Mouse (Mus musculus) liver, embryonic 14.5 days (tissue): ENCODE measurements around the gene Spaca6.

Source experiments
- CTCF ChIP-seq: IDR thresholded peaks from 2 replicates; pipeline ENCODE4 v1.5.1; 2016; ENCODE audit warnings: antibody characterized with exemption, low read depth, control low read depth
- EP300 ChIP-seq: IDR thresholded peaks from 2 replicates; pipeline ENCODE4 v1.6.1; 2016; ENCODE audit warnings: antibody characterized with exemption, low read depth

DNA sequence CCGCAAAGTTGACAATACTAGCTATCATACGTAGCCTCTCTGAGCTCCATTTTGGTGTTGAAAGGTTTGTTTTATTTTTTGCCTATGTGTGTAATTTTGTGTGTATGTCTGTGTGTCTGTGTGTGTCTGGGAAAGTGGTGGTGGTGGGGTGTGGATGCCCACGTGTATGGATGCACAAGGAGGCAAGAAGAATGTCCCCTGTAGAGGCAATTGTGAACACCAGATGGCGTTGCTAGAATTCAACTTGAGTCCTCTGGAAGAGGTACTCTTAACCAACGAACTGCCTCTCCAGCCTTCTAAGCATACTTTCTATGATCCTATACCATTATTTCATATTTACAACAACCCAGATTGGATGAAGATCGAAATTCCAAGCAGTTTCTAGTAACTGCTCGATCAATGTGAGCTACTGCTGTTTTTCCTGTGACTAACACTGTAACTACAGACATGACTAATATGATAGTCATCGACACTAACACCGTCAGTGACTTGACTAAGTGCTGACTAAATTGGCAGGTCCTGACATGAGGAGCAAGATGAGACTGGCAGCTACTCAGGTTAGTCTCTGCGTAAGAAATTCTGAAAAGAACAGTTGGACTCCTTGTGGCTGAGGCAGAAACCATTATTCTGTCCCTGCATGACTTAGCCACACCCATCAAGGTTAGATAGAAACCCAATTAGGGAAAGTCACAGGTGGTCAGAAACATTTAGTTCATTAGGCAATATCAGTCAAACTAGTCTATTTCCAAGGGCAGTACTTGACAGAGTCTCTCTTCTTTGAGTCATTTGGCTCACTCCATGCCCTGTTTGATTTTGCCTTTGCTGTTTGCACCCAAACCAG, 18.4 kb downstream of the Spaca6 start:
- TF ChIP-seq CTCF (peak; percentile 34; the same call in 1 of the 2 replicates), EP300 (no peak)
